Mouse (Mus musculus): Measurements from ENCODE around the gene Sycn.
"Not testable (repeated sequence)": the region's sequence is repeated elsewhere in the genome, so short reads cannot be mapped to it uniquely, and the experiment has no call there.

DNA sequence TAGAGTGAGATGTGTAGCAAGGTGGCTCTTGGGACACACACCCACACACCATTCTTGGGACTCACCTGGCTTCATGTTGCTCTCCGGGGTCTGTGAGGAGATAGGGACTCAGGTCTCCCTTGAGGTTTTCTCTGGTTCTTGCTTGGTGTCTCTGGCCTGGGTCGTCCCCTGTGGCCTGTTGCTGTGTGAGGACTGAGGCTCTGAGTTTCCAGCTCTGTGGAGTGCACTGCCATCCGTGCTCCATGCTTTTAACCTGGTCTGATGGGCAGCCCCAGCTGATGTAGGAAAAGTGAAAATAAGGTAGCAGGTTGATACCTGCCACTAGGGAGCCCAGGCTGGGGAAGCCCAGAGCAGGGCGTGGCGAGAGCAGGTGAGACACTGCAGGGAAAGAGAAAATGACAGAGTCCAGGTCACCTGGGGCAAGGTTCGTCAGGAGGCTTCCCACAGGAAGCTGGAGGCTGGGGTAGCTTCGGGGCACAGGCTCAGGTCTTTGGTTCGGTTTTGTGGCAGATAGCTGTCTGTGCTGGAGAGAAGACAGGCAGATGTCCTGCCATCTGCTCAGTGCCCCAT is 30.2 kb upstream of the Sycn start, which contains the start of gene Ifnl2:
- TF ChIP-seq CTCF, POLR2A (IDR thresholded peaks at IDR 0.05; ENCODE audit: insufficient read depth, low read depth, low read length): not testable (repeated sequence)

All from olfactory bulb, adult 2 months (tissue).